Mouse (Mus musculus) left cerebral cortex, adult 2 months (tissue): ENCODE measurements around the gene Ccdc187. TPM values are rescaled to one million over a fixed set of nuclear protein-coding genes. Genes with fewer than 3 reads are reported as not detected.

Experiments used
- DNase-seq, 2 experiments: peaks; one replicate each; pipeline ENCODE4 v3.0.0; 2021 to 2022; ENCODE audit warnings: low spot score in 2 of 2, mixed read lengths in 1 of 2; ENCODE audit errors: extremely low spot score in 1 of 2
- H3K27ac ChIP-seq: fragments of 200-600 bp; 2 replicates; pipeline ENCODE4 v1.8.1; 2022
- H3K4me3 ChIP-seq: fragments of 200-600 bp; 2 replicates; pipeline ENCODE4 v1.8.1; 2022
- CTCF ChIP-seq: fragments of 200-600 bp; IDR thresholded peaks from 2 replicates; pipeline ENCODE4 v1.8.1; 2022; ENCODE audit warnings: antibody characterized with exemption, mild to moderate bottlenecking, moderate library complexity
- intact Hi-C: fragments of 180-260 bp; cut with DNase I; formaldehyde crosslinking; loops from one replicate; pipeline ENCODE4 v1.15.1; 2025
- total RNA-seq, 2 experiments: library from RNA; stranded (reverse); gene quantifications; 2 replicates each; pipeline ENCODE4 v1.2.3; 2021

The Ccdc187 gene
- total RNA-seq, 2 experiments from 2014 or later: 0.79 to 2.4 TPM

DNA sequence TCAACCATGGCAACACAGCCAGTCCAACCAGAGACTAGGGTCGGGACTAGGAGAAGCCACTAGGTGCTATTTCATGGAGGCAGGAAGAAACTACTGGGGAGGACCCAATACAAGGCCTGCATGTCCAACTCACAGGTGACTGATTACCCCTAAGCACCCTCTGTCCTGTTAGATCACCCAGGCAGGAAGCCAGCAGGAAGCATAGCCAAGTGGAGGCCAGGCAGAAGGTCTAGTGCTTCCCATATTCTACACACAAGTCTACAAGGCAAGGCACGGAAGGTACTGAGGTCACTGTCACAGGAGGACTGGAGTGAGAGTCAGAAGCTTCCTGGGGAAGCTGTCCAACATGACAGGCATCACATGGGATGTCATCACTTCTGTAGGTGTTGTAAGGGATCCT, 59.6 kb downstream of the Ccdc187 start:
- Histone ChIP-seq H3K4me3 (no peak overlapping the region), H3K27ac (no peak overlapping the region)
- intact Hi-C loops: no loop called here
- no peak for TF ChIP-seq CTCF
- DNase-seq: no peak

DNA sequence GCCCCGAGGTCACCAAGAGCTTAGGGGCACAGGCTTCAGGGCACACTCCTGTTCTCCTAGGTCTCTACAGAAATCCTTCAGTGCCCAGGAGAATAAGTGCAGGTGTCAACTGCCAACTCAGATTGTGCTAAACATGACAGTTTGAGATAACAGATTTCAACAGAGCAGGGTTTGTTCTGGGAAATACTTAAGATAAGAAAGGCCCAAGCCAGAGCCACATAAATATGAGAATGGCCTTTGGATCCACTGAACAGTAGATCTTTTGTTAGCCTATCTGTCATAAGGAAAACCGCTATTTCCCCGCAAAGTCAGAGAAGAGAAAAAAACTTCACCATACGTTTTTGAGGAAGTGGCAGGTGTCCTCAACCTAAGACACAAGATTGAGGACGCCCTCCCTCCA, 60.1 kb downstream of the Ccdc187 start:
- intact Hi-C loops: no loop called here
- Histone ChIP-seq H3K27ac (no peak overlapping the region), H3K4me3 (no peak overlapping the region)
- no peak for DNase-seq
- TF ChIP-seq CTCF: no peak

DNA sequence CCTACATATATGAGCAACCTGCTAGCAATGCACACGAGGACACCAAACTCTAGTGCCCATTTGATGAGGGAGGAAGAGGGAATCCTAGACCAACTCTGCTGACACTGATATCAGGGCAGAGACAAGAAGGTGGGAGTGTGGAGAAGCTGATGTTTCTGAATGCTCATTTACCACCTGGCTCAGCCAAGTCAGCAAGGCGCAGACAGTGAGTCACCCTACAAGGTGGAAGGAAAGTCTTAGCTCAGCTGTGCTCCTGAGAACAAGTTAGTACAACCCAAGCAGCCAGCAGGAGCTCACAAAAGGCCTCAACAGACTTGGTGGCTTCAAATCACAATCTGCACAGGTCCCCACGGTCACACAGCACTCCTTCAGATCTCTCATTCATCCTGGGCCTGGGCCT, 63.0 kb downstream of the Ccdc187 start:
- Histone ChIP-seq H3K27ac (no peak overlapping the region), H3K4me3 (no peak overlapping the region)
- DNase-seq: no peak
- no peak for TF ChIP-seq CTCF
- intact Hi-C loops: no loop called here

DNA sequence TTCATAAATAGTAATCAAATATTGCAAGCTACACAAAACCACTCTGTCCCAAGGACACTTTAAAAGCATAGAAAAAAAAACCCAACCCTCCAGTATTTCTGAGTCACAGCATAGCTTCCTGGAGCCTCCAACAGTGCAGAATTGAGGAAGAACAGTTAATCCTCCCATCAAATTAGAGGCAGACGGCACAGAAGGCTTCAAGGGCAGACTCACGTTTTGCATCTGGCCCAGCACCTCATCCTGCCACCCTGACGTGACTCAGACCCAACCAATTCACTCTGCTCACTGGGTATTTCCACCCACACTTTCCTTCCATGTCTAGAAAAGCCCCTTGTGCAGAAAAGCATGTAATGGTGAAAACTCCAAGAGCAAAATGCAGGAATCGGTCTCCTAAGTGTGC, 64.1 kb downstream of the Ccdc187 start:
- TF ChIP-seq CTCF: no peak
- no peak overlapping the region for H3K4me3 ChIP-seq
- intact Hi-C loops: no loop called here
- H3K27ac ChIP-seq: no peak overlapping the region
- DNase-seq: no peak

DNA sequence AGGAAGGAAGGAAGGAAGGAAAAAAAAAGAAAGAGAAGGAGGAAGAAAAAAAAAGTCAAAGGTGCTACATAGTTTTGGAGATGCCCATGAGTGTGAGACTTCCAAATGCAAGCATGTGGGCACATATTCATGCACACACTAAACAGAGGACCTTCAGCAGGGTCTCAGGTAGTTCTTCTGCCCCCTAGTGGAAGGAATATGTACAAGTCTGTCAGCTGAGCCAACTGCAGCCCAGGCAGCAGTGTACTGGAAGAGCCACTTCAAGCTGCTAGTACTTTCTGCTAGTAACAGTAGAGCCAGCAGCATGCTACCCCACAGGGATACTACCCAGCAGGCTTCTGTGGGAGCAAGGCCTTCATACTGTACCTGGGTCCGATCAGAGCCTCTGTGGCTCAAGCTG, 66.6 kb downstream of the Ccdc187 start:
- H3K4me3 ChIP-seq: no peak overlapping the region
- peak; percentile 84 for TF ChIP-seq CTCF
- intact Hi-C loops: loop anchor here (1.0 to 2.0 kb wide), 2 partner anchors 45 to 73 kb away; no protein-coding TSS in a partner anchor
- no peak for DNase-seq
- H3K27ac ChIP-seq: no peak overlapping the region

DNA sequence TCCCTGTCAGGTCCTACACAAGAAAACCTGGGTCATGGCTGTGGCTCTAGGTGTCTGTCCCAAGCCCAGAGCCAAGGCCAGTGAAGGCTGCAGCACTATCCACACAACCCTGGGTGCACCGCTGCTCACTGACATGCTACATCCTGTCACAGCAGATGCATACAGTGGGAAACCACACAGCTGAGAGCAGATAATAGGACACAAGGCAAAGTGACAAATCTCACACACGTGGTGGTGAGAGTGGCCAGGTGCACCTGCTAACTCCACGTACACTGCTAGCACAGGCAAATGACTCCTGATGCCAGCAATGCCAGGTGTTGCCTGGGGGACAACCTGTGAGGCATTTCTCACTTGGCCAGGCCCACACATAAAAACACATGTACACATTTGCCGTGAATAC, 69.1 kb downstream of the Ccdc187 start:
- intact Hi-C loops: no loop called here
- no peak for TF ChIP-seq CTCF
- no peak overlapping the region for H3K4me3 ChIP-seq
- DNase-seq: no peak
- H3K27ac ChIP-seq: no peak overlapping the region

DNA sequence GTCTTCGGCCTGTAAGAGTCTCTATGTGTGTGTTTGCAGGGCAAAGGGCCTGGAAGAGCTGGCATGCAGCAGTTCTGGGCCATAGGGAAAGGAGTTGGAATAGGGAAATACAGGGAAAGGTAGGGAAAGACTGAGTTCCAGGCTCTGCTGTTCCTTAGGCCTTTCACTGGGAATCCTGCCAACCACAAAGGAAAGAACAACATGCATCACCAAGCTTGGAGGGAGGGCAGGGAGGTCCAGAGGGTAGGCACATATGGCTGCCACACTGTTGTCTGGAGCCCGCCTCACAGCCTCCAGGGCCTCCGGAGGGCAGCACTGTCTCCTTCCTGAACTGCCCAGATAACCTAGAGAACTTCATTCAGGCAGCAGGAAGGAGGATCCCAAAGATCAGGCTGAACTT, 70.4 kb downstream of the Ccdc187 start:
- Histone ChIP-seq H3K27ac (no peak overlapping the region), H3K4me3 (no peak overlapping the region)
- no peak for DNase-seq
- intact Hi-C loops: no loop called here
- TF ChIP-seq CTCF: no peak

DNA sequence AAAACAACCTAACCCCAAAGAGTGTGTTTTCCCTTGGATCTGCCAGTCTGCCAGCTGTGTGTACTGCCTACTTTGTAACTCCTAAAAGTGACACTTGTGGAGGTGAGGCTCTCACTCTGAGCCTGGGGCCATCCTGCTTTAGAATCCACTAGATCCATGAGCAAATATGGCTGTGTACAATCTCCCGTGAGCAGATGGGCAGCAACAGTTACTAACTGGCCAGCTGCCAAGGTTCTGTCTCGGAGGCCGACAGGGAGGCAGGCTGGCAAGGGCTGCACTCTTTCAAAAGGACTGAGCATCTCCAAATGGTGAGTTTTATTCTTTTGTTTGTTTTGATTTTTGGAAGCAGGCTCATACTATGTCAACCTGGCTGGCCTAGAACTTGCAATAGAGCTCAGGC, 79.8 kb downstream of the Ccdc187 start:
- no peak for DNase-seq
- intact Hi-C loops: no loop called here

DNA sequence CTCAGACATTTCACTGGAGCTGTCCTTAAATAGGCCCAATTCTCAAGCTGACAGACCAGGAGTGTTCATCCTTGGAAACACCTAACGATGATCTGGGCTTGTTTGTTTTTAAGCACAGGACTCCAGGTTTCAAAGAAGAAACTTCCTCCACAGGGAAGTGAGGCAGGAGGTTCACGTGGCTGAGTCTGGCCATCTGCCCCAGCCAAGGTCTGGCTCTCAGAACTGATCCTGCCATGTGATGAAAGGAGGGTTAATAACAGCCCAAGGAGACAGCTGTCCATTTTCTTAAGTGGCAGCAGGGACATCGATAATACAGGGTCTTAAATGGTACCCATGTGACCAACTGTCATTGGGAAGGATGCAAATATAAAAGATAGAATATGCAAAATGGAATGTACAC, 84.8 kb downstream of the Ccdc187 start:
- TF ChIP-seq CTCF: no peak
- intact Hi-C loops: no loop called here
- no peak for DNase-seq
- Histone ChIP-seq H3K27ac (no peak overlapping the region), H3K4me3 (no peak overlapping the region)

More for the DNA sequence above, 79.8 kb downstream of the Ccdc187 start:
- TF ChIP-seq CTCF: no peak
- Histone ChIP-seq H3K27ac (no peak overlapping the region), H3K4me3 (no peak overlapping the region)

DNA sequence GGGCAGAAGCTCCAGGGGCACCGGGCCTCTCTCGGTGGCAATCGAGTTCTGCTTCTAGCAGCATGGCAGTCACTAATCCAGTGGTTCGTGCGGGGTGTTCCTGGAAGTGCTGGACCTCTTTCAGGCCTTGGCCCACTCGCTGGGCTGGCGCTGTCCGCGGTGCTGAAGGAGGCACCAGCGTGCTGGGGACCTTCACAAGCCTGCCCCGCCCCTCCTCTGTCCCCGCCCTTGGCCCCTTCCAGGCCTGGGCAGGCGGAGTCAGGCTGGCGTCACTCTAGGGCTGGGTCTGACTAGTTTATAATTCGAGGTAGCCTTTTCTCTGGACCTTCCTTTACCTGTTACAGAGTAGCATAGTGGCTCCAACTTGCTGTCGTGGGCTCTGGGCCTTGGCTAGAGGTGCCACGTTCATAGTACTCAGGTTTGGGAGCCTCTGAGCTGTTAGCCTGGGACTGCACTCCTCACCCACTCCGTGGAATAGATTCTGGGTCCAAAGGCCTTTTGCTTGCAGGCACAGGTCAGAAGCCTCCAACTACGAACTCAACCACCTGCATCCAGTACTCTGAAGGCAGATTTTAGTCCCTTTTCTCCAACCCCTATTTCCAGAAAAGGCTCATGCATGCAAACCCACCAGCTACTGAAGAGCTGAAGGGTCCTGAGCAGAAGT, 86.1 kb downstream of the Ccdc187 start, which contains the start of gene Lhx3:
Gene Lhx3 (minus strand): TSS at position 164 of the 664 bp plus-strand sequence.
- no peak within 1 kb of the TSS for H3K27ac ChIP-seq
- peak; percentile 35 to 45 for DNase-seq
- intact Hi-C loops: no loop called here
- no peak within 1 kb of the TSS for H3K4me3 ChIP-seq
- TF ChIP-seq CTCF: no peak

DNA sequence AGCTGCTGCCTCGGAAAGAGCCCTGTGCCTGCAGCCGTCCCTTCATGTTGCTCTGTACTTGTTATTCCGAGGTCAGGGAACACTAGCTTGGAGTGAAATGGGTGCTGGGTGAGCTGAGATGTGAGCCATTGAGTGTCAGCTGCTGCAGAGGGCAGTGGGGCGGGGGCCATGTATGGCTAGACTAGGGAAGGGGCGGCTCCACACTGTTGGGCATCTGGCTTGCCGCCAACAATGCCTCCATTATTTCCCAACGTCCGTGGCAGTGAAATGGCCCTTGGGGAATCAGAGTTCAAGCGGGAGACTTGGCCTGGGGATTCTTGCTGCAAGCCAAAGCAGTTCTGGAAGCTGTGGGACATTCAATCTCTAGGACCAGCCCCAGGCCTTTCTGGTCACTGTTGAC, 86.8 kb downstream of the Ccdc187 start:
- H3K4me3 ChIP-seq: no peak overlapping the region
- intact Hi-C loops: no loop called here
- TF ChIP-seq CTCF: no peak
- no peak overlapping the region for H3K27ac ChIP-seq
- no peak for DNase-seq

DNA sequence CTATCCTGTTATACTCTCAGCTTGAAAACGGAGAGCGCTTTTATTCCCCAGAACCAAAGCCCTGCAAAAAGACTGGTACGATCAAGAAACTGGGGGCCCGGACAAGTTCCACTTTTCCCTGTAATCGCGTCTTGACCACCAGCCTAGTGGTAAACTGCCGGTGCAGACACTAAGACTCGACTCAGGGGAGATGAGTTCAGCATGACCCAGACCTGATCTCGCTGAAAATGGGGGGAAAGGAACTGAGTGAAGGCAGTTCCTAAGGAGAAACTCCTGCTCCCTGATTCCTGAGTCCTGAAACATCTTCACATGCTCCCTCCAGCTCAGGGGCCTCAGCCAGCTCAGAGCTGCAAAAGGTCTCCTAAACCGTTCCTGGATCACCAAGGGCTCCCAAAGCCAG, 88.6 kb downstream of the Ccdc187 start:
- intact Hi-C loops: no loop called here

DNA sequence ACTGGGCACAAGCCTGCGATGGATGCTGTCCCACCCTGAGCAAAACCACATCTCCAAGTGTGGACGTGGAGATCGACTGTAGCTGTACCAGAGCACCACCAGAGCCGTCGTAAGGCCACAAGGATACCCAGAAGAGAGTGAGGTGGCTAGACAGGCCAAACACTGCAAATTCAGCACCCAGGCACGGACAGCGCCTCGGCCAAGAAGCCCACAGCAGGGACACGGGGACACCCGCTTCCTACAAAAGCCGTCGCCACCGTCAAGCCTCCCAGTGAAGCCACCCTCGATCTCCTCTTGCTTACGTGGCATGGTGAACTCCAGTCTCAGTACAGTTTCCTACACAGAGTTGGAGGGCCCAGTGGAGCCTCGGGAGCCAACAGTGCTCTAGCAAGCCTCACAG, 89.2 kb downstream of the Ccdc187 start:
- Histone ChIP-seq H3K4me3 (no peak overlapping the region), H3K27ac (no peak overlapping the region)
- no peak for DNase-seq
- TF ChIP-seq CTCF: no peak
- intact Hi-C loops: no loop called here

More for the DNA sequence above, 88.6 kb downstream of the Ccdc187 start:
- Histone ChIP-seq H3K4me3 (no peak overlapping the region), H3K27ac (no peak overlapping the region)
- DNase-seq: no peak
- no peak for TF ChIP-seq CTCF
